Mouse (Mus musculus) bone marrow macrophage, adult 2 months (primary cell): ENCODE results near the gene S100a14.

Source experiments
- CTCF ChIP-seq: IDR thresholded peaks from 2 replicates; pipeline ENCODE4 v1.5.1; 2012; ENCODE audit warnings: low read depth, mild to moderate bottlenecking, low read length, moderate library complexity
- POLR2A ChIP-seq: IDR thresholded peaks from 2 replicates; pipeline ENCODE4 v1.6.1; 2012; ENCODE audit warnings: mild to moderate bottlenecking, low read depth, low read length, borderline replicate concordance

DNA sequence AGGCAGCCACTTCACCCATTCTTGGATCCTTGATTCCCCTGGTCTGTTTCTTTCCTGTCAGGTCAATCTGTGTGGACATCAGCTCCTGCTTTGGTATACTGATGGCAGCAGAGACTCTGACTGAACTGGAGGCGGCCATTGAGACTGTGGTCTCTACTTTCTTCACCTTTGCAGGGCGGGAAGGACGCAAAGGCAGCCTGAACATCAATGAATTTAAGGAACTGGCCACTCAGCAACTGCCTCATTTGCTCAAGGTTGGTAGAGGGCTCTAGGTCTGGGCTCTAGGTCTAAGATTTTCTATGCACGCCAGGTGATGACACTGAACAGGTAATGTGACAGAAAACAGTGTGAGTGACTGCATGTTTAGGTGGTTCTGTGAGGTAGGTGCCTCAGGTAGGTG, 10.9 kb upstream of the S100a14 start:
- TF ChIP-seq POLR2A (no peak), CTCF (no peak)
